Mouse (Mus musculus) lung, embryonic 14.5 days (tissue): Measurements from ENCODE around the gene Olfr419. TPM values are rescaled to one million over a fixed set of nuclear protein-coding genes. Genes with fewer than 3 reads are reported as not detected.
A peak's percentile ranks its signal among the peaks of the same experiment; 100 is the strongest.

Experiments
- ATAC-seq: fragments of 200-750 bp; cut with Nextera tagmentation; 2 replicates; pipeline ENCODE4 v1.8.0; 2017; ENCODE audit warnings: mild to moderate bottlenecking, moderate TSS enrichment, moderate library complexity; ENCODE audit not compliant: insufficient read depth
- DNase-seq: peaks from one replicate; pipeline ENCODE4 v3.0.0-alpha.2; 2015
- H3K27ac ChIP-seq: fragments of 300-500 bp; sonication (generic); 2 replicates; pipeline ENCODE4 v1.5.1; 2014; ENCODE audit warnings: low read depth, mild to moderate bottlenecking, moderate library complexity
- H3K27me3 ChIP-seq: fragments of 300-500 bp; sonication (generic); 2 replicates; pipeline ENCODE4 v1.6.1; 2014; ENCODE audit warnings: low read length, control low read depth; ENCODE audit not compliant: insufficient read depth
- H3K36me3 ChIP-seq: fragments of 300-500 bp; sonication (generic); 2 replicates; pipeline ENCODE4 v1.6.1; 2014; ENCODE audit warnings: control low read depth; ENCODE audit not compliant: insufficient read depth
- H3K4me1 ChIP-seq: fragments of 300-500 bp; sonication (generic); 2 replicates; pipeline ENCODE4 v1.6.1; 2014; ENCODE audit warnings: antibody characterized with exemption, control low read depth; ENCODE audit not compliant: insufficient read depth
- H3K4me2 ChIP-seq: fragments of 300-500 bp; sonication (generic); 2 replicates; pipeline ENCODE4 v1.6.1; 2014; ENCODE audit warnings: mild to moderate bottlenecking
- H3K4me3 ChIP-seq: fragments of 300-500 bp; sonication (generic); 2 replicates; pipeline ENCODE4 v1.5.1; 2014; ENCODE audit warnings: low read depth, low read length
- H3K9ac ChIP-seq: fragments of 300-500 bp; sonication (generic); 2 replicates; pipeline ENCODE4 v1.6.1; 2014
- H3K9me3 ChIP-seq: fragments of 300-500 bp; sonication (generic); 2 replicates; pipeline ENCODE4 v1.6.1; 2016; ENCODE audit warnings: low read depth, low read length, control low read depth
- CTCF ChIP-seq: IDR thresholded peaks from 2 replicates; pipeline ENCODE4 v1.5.1; 2016; ENCODE audit warnings: antibody characterized with exemption, low read depth
- WGBS: fragments of 180-500 bp; shearing (Covaris S2); extraction: QIAGEN DNeasy Blood & Tissue Kit; methylation state at CpG from one replicate; pipeline ENCODE4 v1.1.7; 2014; 5-methylcytosine and 5-hydroxymethylcytosine counted together
- polyA plus RNA-seq: library from polyadenylated mRNA; unstranded; fragments of >200 nt; fragmentation: Nextera tagmentation; extraction: Ambion mirVana; gene quantifications from 2 replicates; pipeline ENCODE4 v1.2.1, GENCODE M21; 2014

The Olfr419 gene
- polyA plus RNA-seq, result not detected in 2 replicates

DNA sequence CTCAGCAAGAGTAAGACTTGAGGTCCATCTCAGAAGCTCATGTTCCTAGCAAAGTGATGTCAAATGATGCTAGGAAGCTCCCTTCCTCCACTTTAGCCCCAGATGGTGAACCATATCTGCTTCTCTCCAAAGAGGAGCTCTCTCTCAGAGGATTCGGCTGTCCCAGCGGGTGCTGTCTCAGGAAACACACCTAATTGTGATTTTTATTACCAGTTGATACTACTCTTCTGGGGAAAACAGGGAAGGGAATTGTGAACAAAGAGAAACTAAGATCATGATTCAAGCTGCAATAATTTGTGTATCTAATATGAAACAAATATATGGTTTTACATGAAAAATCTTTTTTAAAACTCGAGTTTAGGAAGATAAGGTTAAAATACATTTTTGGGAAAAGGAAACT, at the start of gene Olfr419:
Gene Olfr419 (minus strand): TSS at position 101 of the 400 bp plus-strand sequence.
- Histone ChIP-seq H3K27ac (no peak within 1 kb of the TSS), H3K4me1 (no peaks in the 10 kb centered on the region), H3K9ac (no peak within 1 kb of the TSS), H3K36me3 (no peaks in the 10 kb centered on the region), H3K9me3 (no peaks in the 10 kb centered on the region), H3K4me3 (no peak within 1 kb of the TSS), H3K4me2 (no peak within 1 kb of the TSS), H3K27me3 (no peaks in the 10 kb centered on the region)
- DNase-seq (no peak), ATAC-seq (no peak)
- WGBS, result 66% methylated on average over 3 of the region's 3 CpGs
- TF ChIP-seq CTCF, result no peak

GRCm38 (mm10) chr1:174270643-174271042, 18.8 kb upstream of the Olfr419 start:
- DNase-seq (no peak), ATAC-seq (no peak)
- Histone ChIP-seq H3K27me3 (no peaks in the 10 kb centered on the region), H3K4me2 (no peak overlapping the region), H3K36me3 (no peaks in the 10 kb centered on the region), H3K4me3 (no peak overlapping the region), H3K27ac (no peak overlapping the region), H3K9me3 (no peaks in the 10 kb centered on the region), H3K9ac (no peak overlapping the region), H3K4me1 (no peaks in the 10 kb centered on the region)
- no peak for TF ChIP-seq CTCF
- 68% methylated on average over 3 of the region's 3 CpGs for WGBS

DNA sequence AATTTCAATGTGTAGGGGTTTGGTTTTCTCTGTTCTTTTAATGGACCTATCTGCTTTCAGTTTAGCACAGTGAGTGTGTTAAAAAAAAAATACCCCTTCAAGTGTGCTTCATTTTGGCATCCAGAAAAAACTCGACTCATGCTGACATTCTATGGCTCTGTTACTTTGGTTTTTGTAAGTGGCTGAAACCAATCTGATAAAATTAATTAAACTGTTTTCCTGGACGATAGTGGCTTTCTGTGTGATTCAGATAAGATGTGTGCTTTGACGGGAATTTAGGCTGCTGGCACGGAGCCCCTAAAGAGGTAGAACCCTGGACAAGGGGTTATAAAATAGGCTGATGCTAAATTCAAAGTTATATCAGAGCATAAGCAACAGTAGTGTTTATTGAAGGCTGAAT, 17.3 kb upstream of the Olfr419 start:
- Histone ChIP-seq H3K36me3 (no peaks in the 10 kb centered on the region), H3K4me2 (no peak overlapping the region), H3K27me3 (no peaks in the 10 kb centered on the region), H3K9ac (no peak overlapping the region), H3K4me1 (no peaks in the 10 kb centered on the region), H3K27ac (no peak overlapping the region), H3K9me3 (no peaks in the 10 kb centered on the region), H3K4me3 (no peak overlapping the region)
- no peak for ATAC-seq
- 48% methylated on average over 4 of the region's 4 CpGs for WGBS
- no peak for TF ChIP-seq CTCF
- DNase-seq, result peak; percentile 18

DNA sequence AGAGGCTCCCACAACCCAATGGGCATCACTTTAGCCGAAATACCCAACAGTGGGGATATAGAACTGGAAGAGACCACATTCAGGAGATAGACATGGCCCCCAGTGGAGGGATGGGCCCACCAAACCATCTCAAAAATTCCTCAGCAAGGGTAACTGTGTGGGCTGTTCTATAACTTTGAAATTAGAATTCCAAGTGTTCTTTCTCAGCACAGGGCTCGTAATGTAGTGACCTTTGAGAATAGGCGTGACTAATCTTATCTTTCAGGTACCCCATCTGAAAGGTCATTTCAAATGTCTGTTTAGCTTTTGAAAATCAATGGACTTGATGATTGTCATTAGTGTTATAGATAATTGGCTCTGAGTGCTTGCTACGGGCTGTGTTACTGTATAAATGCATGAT, 16.0 kb upstream of the Olfr419 start:
- Histone ChIP-seq H3K27ac (no peak overlapping the region), H3K4me3 (no peak overlapping the region), H3K4me1 (no peaks in the 10 kb centered on the region), H3K9me3 (no peaks in the 10 kb centered on the region), H3K36me3 (no peaks in the 10 kb centered on the region), H3K4me2 (no peak overlapping the region), H3K27me3 (no peaks in the 10 kb centered on the region), H3K9ac (no peak overlapping the region)
- ATAC-seq (no peak), DNase-seq (no peak)
- no peak for TF ChIP-seq CTCF
- 77% methylated on average over 4 of the region's 4 CpGs for WGBS

DNA sequence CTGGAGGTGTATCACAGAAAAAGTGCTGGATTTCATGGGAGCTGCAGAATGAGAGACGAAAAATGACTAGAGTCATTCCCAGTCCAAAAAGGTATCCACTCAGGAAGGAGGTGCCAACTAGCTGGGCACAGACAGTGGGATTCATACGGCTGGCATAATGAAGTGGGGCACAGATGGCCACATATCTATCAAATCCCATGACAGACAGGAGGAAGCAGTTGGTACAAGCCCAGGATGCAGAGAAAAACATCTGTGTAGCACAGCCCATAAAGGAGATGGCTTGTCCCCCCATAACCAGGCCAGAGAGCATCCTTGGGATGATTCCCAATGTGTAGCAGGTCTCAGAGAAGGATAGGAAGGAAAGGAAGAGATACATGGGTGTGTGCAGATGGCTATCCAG, 1.5 kb downstream of the Olfr419 start:
- Histone ChIP-seq H3K9ac (no peak overlapping the region), H3K27me3 (no peaks in the 10 kb centered on the region), H3K9me3 (no peaks in the 10 kb centered on the region), H3K27ac (no peak overlapping the region), H3K4me1 (no peaks in the 10 kb centered on the region), H3K36me3 (no peaks in the 10 kb centered on the region), H3K4me2 (no peak overlapping the region), H3K4me3 (no peak overlapping the region)
- no peak for DNase-seq
- ATAC-seq, result no peak
- WGBS, result 73% methylated on average over 2 of the region's 2 CpGs
- TF ChIP-seq CTCF, result no peak

DNA sequence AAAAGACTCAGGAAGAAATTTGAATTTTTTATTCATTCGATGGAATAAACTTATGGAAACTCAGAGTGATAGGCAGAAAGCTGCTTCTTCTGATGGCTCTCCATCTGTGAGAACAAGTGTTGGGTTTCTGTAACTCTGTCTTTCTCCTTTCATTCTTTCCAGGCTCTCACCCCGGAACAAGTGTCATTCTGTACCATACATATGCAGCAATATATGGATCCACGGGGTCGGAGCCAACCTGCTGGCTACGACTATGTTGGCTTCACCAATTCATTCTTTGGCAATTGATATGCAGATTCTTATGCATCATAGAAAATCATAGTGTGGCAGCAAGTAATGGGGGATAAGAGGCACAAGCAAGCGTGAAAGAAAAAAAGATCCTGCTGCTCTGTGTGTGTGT, 4.7 kb downstream of the Olfr419 start:
- DNase-seq (no peak), ATAC-seq (no peak)
- 87% methylated on average over 6 of the region's 6 CpGs for WGBS
- no peak for TF ChIP-seq CTCF
- Histone ChIP-seq H3K4me3 (no peak overlapping the region), H3K9ac (no peak overlapping the region), H3K27me3 (no peaks in the 10 kb centered on the region), H3K27ac (no peak overlapping the region), H3K4me1 (no peaks in the 10 kb centered on the region), H3K9me3 (no peaks in the 10 kb centered on the region), H3K4me2 (no peak overlapping the region), H3K36me3 (no peaks in the 10 kb centered on the region)

DNA sequence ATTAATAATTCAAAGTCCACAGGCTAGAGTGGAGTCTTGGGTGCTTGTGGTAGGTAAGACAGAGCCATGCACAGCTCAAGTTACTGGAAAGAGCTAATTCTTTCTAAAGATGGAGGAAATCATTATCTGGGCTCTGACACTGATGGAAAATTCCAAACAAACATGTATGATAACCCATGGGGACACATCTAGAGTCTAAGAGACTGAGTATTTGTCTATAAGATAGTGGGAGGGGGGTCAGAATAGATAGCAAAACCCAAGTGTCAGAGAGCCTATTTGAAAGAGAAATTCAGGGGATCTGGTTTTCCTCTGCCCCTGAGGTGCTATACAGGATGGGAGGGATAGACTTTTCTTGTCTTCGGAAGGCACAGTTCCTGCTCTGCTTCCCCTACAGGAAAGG, 5.8 kb downstream of the Olfr419 start:
- H3K36me3 ChIP-seq, result no peaks in the 10 kb centered on the region
- TF ChIP-seq CTCF, result no peak
- DNase-seq (no peak), ATAC-seq (no peak)
- H3K27me3 ChIP-seq, result no peaks in the 10 kb centered on the region
- no peaks in the 10 kb centered on the region for H3K9me3 ChIP-seq
- H3K4me3 ChIP-seq, result no peak overlapping the region
- H3K4me2 ChIP-seq, result no peak overlapping the region
- no peak overlapping the region for H3K9ac ChIP-seq
- no peaks in the 10 kb centered on the region for H3K4me1 ChIP-seq
- whole genome bisulfite sequencing, result 72% methylated on average over 1 of the region's 1 CpGs
- no peak overlapping the region for H3K27ac ChIP-seq

DNA sequence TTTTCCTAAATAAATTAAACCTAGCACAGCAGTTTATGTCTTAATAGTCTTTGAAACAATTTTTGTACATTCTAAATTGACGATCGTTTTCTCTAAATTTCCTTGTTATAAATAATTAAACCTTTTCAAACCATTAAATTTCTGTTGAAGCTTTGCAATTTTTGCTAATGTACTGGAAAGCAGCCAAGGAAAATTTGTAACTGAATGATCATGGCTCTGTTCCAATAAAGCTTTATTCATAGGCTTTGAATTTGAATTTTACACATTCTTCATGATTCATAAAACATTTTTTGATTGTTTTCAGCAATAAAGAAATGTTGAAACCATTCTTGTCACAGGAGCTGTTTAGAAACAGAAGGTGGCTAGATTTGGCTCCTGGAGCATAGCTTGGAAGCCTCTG, 7.2 kb downstream of the Olfr419 start:
- H3K36me3 ChIP-seq, result no peaks in the 10 kb centered on the region
- no peak overlapping the region for H3K4me2 ChIP-seq
- WGBS, result 77% methylated on average over 2 of the region's 2 CpGs
- no peak overlapping the region for H3K4me3 ChIP-seq
- ATAC-seq (no peak), DNase-seq (peak; percentile 16)
- TF ChIP-seq CTCF, result no peak
- no peak overlapping the region for H3K27ac ChIP-seq
- no peaks in the 10 kb centered on the region for H3K9me3 ChIP-seq
- H3K9ac ChIP-seq, result no peak overlapping the region
- no peaks in the 10 kb centered on the region for H3K27me3 ChIP-seq
- no peaks in the 10 kb centered on the region for H3K4me1 ChIP-seq
